Mouse (Mus musculus) adrenal gland, postnatal 10 days (tissue): ENCODE results near the gene Sin3a. TPM values are rescaled to one million over a fixed set of nuclear protein-coding genes. Genes with fewer than 3 reads are reported as not detected.

Experiments
- DNase-seq: peaks from one replicate; pipeline ENCODE4 v3.0.0; 2021; ENCODE audit warnings: mixed read lengths
- total RNA-seq, 2 experiments: library from RNA; stranded (reverse); gene quantifications; 2 replicates each; pipeline ENCODE4 v1.2.3; 2021

Sin3a gene
- total RNA-seq, 2 experiments from 2014 or later, result 53.0 to 59.1 TPM

GRCm38 (mm10) chr9:57137246-57137645, 65.4 kb downstream of the Sin3a start:
- peak; percentile 78 for DNase-seq

- DNase-seq, result no peak
Observed at GRCm38 (mm10) chr9:57137777-57138176, 65.9 kb downstream of the Sin3a start.

DNA sequence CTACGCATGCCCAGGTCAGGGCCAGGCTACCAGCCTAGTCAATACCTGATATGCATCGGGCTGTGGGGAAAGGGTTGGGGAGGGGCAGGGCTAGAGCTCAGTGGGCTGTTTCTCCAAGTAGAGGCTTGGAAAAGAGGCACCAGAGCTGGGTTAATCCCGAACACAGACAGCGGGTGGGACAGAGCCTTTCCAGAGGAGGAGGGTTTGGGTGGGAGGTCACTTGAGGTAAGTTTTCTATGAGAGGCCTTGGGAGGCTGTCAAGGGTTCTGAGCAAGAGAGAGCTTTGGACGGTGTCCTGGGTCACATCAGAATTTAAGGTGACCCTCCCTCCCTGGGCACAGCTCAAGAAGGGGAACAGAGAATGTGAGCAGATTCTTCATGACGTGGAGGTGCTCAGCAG, 66.7 kb downstream of the Sin3a start:
- no peak for DNase-seq

- no peak for DNase-seq
Observed at GRCm38 (mm10) chr9:57139110-57139509, 67.3 kb downstream of the Sin3a start.

DNA sequence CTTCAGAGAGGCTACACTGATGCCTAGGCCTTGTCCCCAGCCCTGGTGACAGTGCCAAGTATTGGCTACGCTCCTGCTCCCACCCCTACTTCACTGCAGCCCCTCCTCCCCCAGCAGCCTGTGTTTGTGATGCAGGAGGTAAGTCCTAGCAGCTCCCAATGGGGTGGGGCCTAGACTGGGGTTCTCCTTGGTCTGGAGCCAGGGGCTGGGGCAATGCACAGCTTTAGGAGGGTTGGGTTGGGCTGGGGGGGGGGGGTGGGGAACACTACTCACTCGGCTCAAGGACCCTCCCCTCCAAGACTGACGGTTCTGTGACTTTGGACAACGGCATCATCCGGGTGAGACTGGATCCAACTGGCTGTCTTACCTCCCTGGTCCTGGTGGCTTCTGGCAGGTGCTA, 67.7 kb downstream of the Sin3a start:
- DNase-seq, result no peak

DNA sequence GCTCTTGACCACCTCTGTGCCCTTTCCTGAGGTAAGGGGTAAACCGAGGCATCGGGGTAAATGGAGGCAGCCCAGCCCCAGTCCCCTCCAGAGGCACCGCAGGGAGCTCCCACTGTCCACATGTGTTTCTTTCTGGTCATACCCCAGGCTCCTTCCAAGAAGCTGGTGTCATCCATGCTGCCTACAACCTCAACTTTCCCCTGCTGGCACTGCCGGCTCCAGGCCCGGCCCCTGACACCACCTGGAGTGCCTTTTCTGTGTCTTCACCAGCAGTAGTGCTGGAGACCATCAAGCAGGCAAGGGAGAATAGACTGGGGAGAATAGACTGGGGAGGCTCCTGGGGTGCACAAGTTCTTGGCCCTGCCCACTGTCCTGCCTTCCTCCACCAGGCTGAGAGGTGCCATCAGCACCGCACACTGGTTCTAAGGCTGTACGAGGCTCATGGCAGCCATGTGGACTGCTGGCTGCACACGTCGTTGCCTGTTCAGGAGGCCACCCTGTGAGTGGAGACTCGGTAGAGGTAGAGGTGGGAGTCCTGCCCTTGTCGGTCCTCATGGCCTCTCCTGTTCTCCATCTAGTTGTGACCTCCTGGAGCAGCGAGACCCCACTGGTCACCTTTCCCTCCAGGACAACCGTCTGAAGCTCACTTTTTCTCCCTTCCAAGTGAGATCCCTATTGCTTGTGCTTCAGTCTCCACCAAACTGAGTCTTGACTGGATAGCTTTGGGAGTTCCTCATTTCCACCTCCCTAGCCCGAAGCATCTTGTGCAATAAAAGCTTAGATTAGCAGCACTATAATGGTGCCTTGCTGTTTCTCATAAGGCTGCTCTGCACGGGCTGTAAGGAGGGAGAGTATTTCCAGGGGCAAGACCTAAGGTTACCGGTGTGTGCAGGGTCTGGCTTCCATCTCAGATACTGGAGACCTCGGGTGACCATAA, 69.8 kb downstream of the Sin3a start:
- DNase-seq, result no peak

GRCm38 (mm10) chr9:57143212-57143611, 71.4 kb downstream of the Sin3a start:
- DNase-seq, result no peak

DNA sequence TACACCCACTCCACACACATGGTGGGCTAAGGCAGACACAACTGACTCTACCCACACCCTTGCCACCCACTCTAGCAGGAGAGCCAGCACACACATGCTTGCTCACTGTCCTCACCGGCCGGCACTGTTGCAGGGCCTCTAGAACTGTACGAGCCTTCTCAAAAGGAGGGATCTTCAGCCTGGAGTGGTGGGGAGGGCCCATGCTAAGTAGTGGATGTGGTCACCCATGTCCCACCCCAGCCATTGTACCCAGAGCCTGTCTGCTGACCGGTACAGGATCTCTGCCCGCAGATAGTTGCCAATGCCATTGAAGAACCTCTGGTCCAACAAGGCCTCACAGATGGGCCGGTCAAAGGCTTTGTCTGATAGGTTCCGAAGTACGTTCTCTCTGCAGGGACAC, 73.0 kb downstream of the Sin3a start:
- DNase-seq, result no peak

DNA sequence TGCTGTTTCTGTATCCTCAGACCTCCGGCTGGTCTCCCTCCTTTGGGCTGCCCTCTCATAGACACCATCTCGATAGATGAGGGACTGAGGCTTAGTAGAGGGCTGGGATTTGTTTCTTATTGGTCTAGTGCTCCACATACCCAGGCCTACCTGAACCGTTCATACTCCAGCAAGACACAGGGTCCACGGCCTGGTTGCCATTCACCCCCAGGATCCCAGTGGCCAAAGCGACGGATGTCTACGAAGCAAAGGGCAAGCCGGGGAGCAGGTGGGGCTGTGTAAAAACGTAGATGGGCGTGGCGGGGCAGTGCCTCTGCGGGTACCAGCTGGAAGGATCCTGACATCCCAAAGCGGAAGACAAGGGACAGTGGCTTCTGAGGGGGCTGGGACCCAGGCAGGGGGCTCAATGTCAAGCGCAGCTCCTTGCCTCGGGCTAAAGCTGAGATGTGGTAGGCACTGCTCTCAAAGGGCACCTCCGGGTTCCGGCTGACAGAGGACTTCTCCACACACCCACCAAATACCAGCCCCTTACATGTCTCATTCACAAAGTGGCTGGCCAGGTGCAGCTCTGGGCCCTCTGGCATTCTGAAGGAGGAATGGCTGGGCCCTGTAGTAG, 74.7 kb downstream of the Sin3a start:
- no peak for DNase-seq

DNA sequence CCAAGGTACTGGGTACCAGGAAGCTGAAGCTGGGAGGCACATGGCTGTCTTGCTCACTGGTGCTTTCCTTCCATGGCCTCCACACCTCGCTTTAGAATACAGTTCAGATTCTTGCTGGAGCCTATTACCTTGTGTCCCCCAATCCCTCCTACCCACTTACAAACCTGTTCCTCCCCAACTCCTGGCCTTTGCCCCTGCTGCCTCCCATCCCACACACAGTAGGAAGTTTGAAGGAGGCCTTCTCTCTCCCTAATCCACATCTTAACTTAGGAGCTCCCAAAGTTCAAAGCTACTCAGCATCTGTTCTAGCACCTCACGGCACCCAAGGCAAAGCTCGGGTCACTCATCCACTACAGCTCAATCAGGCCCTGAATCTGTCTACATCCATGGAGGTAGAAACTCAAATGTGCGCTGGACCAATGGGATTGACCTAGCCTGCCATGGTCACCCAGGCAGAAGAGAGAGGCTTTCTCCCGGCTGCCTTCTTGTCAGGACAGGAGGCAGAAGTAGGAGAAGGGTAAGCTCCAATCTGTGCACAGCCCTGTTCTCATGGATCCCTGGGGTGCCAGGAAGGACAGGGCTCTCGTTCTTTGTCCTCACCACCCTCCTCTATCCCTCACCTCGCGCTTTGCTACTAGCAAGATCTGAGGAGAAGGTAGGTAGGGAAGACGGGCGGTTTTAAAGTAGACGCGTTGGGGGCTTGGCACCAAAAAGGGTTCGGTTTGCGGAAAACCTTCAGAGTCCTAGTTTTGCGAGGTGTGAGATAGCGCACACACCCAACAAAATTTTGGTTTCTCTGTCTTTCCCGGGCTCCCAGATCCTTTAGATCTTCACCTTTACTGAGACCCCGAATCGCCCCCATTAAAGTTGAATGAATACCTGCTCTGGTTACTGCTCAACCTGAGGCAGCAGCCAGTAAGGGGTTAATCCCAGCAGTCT, 75.6 kb downstream of the Sin3a start:
- peak; percentile 42 for DNase-seq

DNA sequence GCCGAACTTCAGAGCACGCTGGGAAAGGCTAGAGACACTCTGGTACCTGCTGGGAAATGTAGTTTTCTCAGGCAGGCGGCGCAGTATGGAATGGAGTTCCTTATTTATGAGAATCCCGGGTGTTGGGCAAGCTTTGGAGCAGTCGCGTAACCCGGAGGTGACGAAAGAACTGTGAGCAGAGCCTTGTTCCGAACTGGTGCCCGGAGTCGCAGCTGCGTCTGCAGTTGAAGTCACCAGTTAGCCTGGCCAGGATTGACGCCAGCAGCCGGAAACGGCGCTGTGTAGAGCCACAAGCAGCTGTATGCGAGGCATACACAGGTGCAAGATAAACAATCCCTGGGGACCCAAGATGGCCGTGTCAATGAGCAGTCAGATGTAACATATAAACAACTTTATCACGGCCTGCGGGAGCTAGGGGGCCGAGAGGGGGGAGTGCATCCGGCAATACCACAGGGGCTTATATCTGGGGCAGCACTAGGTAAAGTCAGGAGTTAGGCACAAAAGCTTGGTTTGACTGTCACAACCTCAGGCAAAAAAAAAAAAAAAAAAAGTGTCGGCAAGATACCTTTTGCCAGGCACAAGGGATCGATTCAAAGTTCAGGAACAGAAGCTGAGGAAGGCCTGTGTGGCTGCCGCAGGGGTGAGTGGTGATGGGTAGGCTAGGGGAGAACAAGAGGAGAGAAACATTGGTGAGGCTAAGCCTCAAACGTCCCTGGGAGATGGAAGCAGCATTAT, 76.5 kb downstream of the Sin3a start, which contains the start of gene Neil1:
Gene Neil1 (minus strand): TSS at position 162 of the 735 bp plus-strand sequence.
- DNase-seq, result peak; percentile 87

DNA sequence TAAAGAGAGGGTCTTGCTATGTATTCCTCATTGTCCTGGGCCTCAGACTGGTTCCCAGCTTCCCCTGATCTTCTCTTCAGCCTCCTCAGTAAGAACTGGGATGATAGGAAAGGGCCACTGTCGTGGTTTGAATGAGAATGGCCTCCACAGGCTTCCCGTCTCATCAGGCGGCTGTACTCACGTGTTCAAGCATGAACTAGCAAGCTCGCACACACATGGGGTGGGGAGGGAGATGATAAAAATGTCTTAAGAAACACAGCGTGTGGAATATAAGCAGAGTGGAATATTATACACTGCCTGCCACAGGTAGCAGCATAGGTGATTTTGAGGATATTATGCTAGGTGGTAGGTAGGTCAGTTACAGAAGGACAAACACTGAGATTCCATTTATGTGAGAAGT, 77.2 kb downstream of the Sin3a start:
- DNase-seq, result no peak

GRCm38 (mm10) chr9:57150192-57150591, 78.4 kb downstream of the Sin3a start:
- DNase-seq, result no peak

GRCm38 (mm10) chr9:57152331-57152730, 80.5 kb downstream of the Sin3a start:
- no peak for DNase-seq

DNA sequence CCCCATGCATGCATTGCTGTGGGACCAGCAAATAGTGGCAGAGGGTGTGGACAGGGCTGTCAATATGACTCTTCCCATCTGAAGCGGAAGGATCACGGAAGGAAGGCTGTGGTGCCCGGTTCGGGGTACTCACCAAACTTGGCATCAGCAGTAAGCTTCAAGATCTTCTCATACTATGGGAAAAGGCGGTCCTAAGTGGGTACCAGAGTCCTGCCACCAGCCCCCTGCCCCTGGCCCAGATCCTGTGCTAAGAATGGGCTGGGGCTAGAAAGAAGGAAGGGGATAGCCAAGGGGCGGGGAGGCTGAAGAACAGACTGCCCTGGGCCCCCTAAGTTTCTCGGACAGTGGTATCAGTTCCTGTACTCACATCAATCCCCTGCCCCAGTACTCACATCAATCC, 84.5 kb downstream of the Sin3a start:
- DNase-seq, result no peak

DNA sequence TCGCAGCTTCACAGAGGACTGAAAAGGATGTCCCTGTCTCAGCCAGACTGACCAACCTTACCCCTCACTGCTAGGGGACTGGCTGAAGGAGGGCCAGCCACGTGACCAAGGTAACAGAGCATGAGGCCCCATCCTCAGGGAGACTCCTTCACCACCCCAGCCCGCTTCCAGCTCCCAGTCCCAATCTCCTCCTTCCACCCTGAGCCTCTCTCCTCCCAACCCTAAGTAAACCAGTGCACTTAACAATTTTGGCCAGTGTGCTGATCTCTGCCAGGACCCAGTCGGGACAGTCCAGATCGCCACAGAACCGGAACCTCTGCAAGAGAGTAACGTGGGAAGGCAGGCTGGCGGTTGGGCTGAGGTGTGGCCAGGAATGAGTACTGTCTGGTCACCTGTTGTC, 85.0 kb downstream of the Sin3a start:
- no peak for DNase-seq

DNA sequence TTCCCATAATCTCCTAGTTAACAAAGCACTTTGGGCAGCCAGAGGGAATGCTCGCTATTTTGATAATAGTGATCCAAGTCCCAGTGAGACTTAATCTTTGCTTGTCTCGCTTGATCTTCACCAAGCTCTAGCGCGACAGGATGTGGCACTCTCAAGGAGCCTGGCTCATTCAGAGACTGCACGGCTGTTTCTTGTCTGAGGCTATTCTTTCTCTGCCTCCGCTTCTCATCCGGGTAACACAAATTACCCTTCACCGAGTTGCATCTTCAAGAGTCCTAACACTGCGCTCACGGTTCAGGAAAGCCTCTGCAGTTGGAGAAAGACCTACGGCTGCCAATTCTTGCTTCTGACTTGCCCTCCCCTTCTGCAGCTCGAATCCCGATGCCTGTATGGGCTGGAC, 85.7 kb downstream of the Sin3a start:
- DNase-seq, result no peak

GRCm38 (mm10) chr9:57158013-57158470, 86.2 kb downstream of the Sin3a start, which contains the start of gene Commd4:
TSS of gene Commd4 (minus strand) at chr9:57158331.
- peak; percentile 94 for DNase-seq

GRCm38 (mm10) chr9:57158506-57158905, 86.7 kb downstream of the Sin3a start:
- no peak for DNase-seq

DNA sequence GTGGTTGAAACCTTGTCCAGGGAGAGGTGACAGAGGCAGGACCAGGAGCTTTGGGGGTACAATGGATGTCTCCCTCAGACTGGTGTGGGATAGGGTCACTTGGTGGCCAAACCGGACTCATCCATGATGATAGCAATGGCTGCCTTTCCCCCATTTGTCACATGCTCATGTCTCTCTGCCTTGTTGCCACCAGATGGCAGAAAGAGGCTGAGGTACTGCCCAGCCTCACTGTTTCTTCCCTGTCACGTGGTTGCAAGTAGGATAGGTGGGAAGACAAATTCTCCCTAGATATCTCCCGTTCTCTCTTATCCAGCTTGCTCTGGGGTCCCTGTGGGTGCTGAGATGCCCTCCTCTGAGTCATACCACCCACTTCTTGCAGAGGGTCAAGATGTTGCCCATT, 90.7 kb downstream of the Sin3a start:
- no peak for DNase-seq

DNA sequence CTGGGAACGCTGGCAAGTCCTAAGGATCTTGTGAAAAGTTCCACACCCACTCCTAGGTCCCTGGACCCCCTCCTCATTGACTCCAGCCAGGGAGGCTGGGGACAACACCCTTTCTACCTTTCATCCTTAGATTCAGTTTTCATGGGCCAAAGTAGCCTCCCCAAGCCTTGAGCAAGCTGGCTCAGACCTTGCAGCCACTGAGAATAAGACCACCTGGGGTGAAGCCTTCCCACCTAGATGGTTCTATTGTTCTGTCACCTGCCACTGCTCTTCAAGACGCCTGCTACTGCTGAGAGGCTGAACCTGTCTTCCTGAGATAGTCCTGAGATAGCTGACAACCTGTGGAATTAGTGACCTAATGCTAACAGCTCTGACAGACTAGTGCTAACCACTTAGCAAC, 91.3 kb downstream of the Sin3a start:
- no peak for DNase-seq

DNA sequence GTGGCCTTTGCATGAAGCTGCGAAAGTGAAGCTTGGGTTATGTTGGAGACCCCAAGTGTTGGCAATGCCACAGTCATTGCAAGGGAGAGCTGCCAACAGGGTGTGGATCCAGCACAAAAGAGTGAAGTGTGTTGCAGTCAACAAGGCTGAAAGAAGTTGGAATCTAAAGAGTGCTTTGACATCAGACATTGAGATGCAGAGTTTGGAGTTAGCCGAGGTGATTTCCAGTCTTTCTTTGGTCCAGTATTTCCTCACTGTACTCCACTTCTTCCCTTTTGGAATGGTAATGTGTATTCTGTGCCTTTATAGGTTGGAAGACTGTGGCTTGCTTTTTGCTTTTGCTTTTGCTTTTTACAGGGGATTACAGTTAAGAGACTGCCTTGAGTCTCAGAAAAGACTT, 94.3 kb downstream of the Sin3a start:
- no peak for DNase-seq
